Mouse (Mus musculus): ENCODE measurements around the gene Nsa2.

Nsa2 gene

GRCm38 (mm10) chr13:97087421-97087820, 50.3 kb downstream of the Nsa2 start:
- no peak for DNase-seq (ENCODE audit: low spot score in 2 of 2)

- no peak for DNase-seq (ENCODE audit: low spot score in 2 of 2)
Observed at GRCm38 (mm10) chr13:97086316-97086715, 51.4 kb downstream of the Nsa2 start.

DNA sequence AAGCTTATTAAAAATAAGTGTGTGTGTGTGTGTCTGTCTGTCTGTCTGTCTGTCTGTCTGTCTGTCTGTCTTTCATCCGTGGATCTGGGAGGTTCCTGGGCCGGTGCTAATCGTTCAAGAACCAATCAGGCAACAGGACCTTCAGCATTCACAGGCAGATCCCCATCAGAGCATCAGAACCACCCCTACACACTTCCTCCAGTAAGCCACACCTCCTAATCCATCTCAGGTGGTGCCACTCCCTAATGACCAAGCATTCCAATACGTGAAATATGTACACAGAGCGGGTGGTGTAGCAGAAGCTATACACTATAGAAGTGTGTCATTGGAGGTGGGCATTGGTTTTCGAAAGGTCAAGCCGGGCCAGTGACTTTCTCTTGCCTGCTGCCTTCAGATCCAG, 55.3 kb downstream of the Nsa2 start:
- no peak for DNase-seq (ENCODE audit: low spot score in 2 of 2)

GRCm38 (mm10) chr13:97080615-97081014, 57.1 kb downstream of the Nsa2 start:
- DNase-seq (ENCODE audit: low spot score in 2 of 2), result no peak

DNA sequence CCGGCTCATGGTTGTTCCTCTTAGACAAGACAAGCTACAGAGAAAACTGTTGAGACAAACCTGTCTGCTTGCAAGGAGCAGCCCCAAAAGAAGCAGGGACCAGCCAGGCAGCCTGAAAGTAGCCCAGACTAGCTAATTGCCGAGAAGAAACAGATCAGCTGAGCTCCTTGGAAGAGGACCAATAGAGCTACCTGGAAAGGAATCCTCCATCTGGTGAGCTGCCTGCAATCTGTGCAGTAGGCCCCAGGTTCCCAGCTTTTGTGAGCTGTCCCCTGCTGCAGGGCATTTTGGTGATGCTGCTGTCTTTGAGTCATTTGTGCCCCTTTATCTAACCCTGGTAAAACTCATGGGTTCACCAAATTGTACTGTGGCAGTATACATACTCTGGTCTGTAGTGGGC, 57.5 kb downstream of the Nsa2 start:
- no peak for DNase-seq (ENCODE audit: low spot score in 2 of 2)
